Mouse (Mus musculus): Measurements from ENCODE around the gene Sart3.

Gene Sart3

GRCm38 (mm10) chr5:113703803-113704585 is 68.3 kb downstream of the Sart3 start:
- in situ Hi-C loops (cut with MboI; ENCODE audit: unreplicated experiment in 2 of 2) = no loop called here

- in situ Hi-C loops (cut with MboI; ENCODE audit: unreplicated experiment in 2 of 2) = no loop called here
Measured at GRCm38 (mm10) chr5:113700388-113701023, 71.8 kb downstream of the Sart3 start.

- in situ Hi-C loops (cut with MboI; ENCODE audit: unreplicated experiment in 2 of 2) = loop anchor here (10.0 to 25.0 kb wide), 2 partner anchors 300 to 593 kb away; partner anchors contain the start of gene Myo1h (in 1 of the 2)
Measured at GRCm38 (mm10) chr5:113694415-113694814, 77.9 kb downstream of the Sart3 start.

GRCm38 (mm10) chr5:113694000-113694399 is 78.3 kb downstream of the Sart3 start:
- in situ Hi-C loops (cut with MboI; ENCODE audit: unreplicated experiment in 2 of 2) = loop anchor here (10.0 to 25.0 kb wide), 2 partner anchors 299 to 593 kb away; partner anchors contain the start of gene Myo1h (in 1 of the 2)

- in situ Hi-C loops (cut with MboI; ENCODE audit: unreplicated experiment in 2 of 2) = loop anchor here (10.0 to 25.0 kb wide), 2 partner anchors 298 to 594 kb away; partner anchors contain the start of gene Myo1h (in 1 of the 2)
Measured at GRCm38 (mm10) chr5:113693196-113693755, 79.0 kb downstream of the Sart3 start.

All from v-Abl transformed pro-B cells (cell line).